Mouse (Mus musculus): ENCODE results near the gene Gm40193.

Gene Gm40193

GRCm38 (mm10) chr11:70506385-70506784 is 26.4 kb downstream of the Gm40193 start:
- DNase-seq (ENCODE audit: low read depth): no peak

GRCm38 (mm10) chr11:70504970-70505369 is 27.8 kb downstream of the Gm40193 start, which contains the start of gene Tm4sf5:
Tm4sf5 (plus strand) TSS chr11:70505244.
- DNase-seq (ENCODE audit: low read depth): no peak

DNA sequence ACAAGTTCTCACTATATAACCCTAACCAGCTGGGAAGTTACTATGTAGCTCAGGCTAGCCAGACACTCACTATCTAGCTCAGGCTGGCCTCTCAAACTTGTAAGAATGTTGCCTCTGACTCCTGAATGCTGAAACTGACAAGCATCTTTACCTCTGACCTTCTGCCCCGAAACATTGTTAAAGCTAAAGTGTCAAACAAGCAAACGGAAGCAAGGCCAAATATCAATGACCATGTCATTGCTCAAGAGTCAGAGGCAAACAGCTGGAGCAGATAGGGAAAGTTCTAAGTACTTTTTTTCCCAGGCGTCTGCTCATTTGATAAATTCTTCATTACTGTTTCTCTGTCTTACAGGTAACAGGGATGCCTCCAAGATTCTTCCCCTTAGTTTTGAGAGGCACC is 30.7 kb downstream of the Gm40193 start:
- DNase-seq (ENCODE audit: low read depth): no peak

- DNase-seq (ENCODE audit: low read depth): no peak
Measured at GRCm38 (mm10) chr11:70500476-70500812, 32.3 kb downstream of the Gm40193 start.

- no peak for DNase-seq (ENCODE audit: low read depth)
Measured at GRCm38 (mm10) chr11:70499566-70500475, 32.9 kb downstream of the Gm40193 start.

DNA sequence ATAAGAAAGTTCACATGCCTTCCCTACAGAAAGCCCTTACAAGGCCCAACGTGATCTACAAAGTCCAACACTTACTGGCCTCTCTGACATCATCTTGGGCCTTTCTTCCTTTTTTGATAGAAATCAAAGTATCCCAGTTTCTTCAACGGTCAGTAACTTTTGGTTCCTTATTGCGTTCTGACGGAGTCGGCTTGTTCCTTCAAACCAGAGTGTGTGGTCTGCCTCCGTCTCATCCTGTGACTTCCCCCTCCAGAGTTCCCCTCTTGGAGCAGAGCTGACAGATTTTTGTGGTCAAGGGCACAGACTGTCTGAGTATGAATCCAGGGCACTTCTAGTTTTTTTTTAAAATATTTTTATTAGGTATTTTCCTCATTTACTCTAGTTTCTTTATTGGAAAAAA is 43.1 kb downstream of the Gm40193 start:
- no peak for DNase-seq (ENCODE audit: low read depth)

GRCm38 (mm10) chr11:70489138-70489537 is 43.6 kb downstream of the Gm40193 start:
- no peak for DNase-seq (ENCODE audit: low read depth)

- DNase-seq (ENCODE audit: low read depth): no peak
Measured at GRCm38 (mm10) chr11:70487816-70488215, 44.9 kb downstream of the Gm40193 start.

- DNase-seq (ENCODE audit: low read depth): no peak
Measured at GRCm38 (mm10) chr11:70485498-70485897, 47.2 kb downstream of the Gm40193 start.
